Mouse (Mus musculus): ENCODE measurements around the gene Fbxl20. TPM values are rescaled to one million over a fixed set of nuclear protein-coding genes. Genes with fewer than 3 reads are reported as not detected.

Gene Fbxl20
- total RNA-seq, 2 experiments from 2014 or later = 31.1 to 35.7 TPM

GRCm38 (mm10) chr11:98109706-98110105 lies 40.5 kb downstream of the Fbxl20 start:
- DNase-seq (ENCODE audit: low spot score in 2 of 2) = no peak
- intact Hi-C loops (cut with DNase I) = loop anchor here (5.0 kb wide), 1 partner anchor 123 kb away; no protein-coding TSS in a partner anchor

GRCm38 (mm10) chr11:98101332-98101731 lies 48.9 kb downstream of the Fbxl20 start:
- no peak for DNase-seq (ENCODE audit: low spot score in 2 of 2)
- intact Hi-C loops (cut with DNase I) = no loop called here

GRCm38 (mm10) chr11:98090583-98090982 lies 59.6 kb downstream of the Fbxl20 start:
- intact Hi-C loops (cut with DNase I) = no loop called here
- DNase-seq (ENCODE audit: low spot score in 2 of 2) = no peak

- DNase-seq (ENCODE audit: low spot score in 2 of 2) = peak in 1 of 2 experiments; percentile 43
- intact Hi-C loops (cut with DNase I) = loop anchor here (10.0 kb wide), 1 partner anchor 193 kb away; no protein-coding TSS in a partner anchor
These were observed 62.0 kb downstream of the Fbxl20 start for GRCm38 (mm10) chr11:98088224-98088623.

- intact Hi-C loops (cut with DNase I) = loop anchor here (10.0 kb wide), 1 partner anchor 192 kb away; no protein-coding TSS in a partner anchor
- DNase-seq (ENCODE audit: low spot score in 2 of 2) = no peak
These were observed 63.6 kb downstream of the Fbxl20 start for GRCm38 (mm10) chr11:98086574-98086973.

- intact Hi-C loops (cut with DNase I) = loop anchor here (10.0 kb wide), 1 partner anchor 191 kb away; no protein-coding TSS in a partner anchor
- DNase-seq (ENCODE audit: low spot score in 2 of 2) = peak in 1 of 2 experiments; percentile 39
These were observed 64.1 kb downstream of the Fbxl20 start for GRCm38 (mm10) chr11:98086141-98086540.

GRCm38 (mm10) chr11:98082745-98083144 lies 67.5 kb downstream of the Fbxl20 start:
- intact Hi-C loops (cut with DNase I) = loop anchor here (10.0 kb wide), 1 partner anchor 188 kb away; no protein-coding TSS in a partner anchor
- DNase-seq (ENCODE audit: low spot score in 2 of 2) = no peak

GRCm38 (mm10) chr11:98080450-98080849 lies 69.8 kb downstream of the Fbxl20 start:
- no peak for DNase-seq (ENCODE audit: low spot score in 2 of 2)
- intact Hi-C loops (cut with DNase I) = loop anchor here (10.0 kb wide), 1 partner anchor 186 kb away; no protein-coding TSS in a partner anchor

- DNase-seq (ENCODE audit: low spot score in 2 of 2) = no peak
- intact Hi-C loops (cut with DNase I) = no loop called here
These were observed 73.1 kb downstream of the Fbxl20 start for GRCm38 (mm10) chr11:98077086-98077485.

- DNase-seq (ENCODE audit: low spot score in 2 of 2) = peak; percentile 94 to 96
- intact Hi-C loops (cut with DNase I) = loop anchor here (1.0 kb wide), 1 partner anchor 44 kb away; no protein-coding TSS in a partner anchor
These were observed 74.9 kb downstream of the Fbxl20 start for GRCm38 (mm10) chr11:98075195-98075808.

GRCm38 (mm10) chr11:98073442-98073841 lies 76.8 kb downstream of the Fbxl20 start:
- intact Hi-C loops (cut with DNase I) = no loop called here
- DNase-seq (ENCODE audit: low spot score in 2 of 2) = no peak

- intact Hi-C loops (cut with DNase I) = no loop called here
- no peak for DNase-seq (ENCODE audit: low spot score in 2 of 2)
These were observed 82.9 kb downstream of the Fbxl20 start for GRCm38 (mm10) chr11:98067255-98067654.

GRCm38 (mm10) chr11:98066201-98066600 lies 84.0 kb downstream of the Fbxl20 start:
- DNase-seq (ENCODE audit: low spot score in 2 of 2) = no peak
- intact Hi-C loops (cut with DNase I) = no loop called here

GRCm38 (mm10) chr11:98061904-98062562 lies 88.2 kb downstream of the Fbxl20 start:
- intact Hi-C loops (cut with DNase I) = no loop called here
- DNase-seq (ENCODE audit: low spot score in 2 of 2) = peak in 1 of 2 experiments; percentile 54

- intact Hi-C loops (cut with DNase I) = no loop called here
- no peak for DNase-seq (ENCODE audit: low spot score in 2 of 2)
These were observed 88.8 kb downstream of the Fbxl20 start for GRCm38 (mm10) chr11:98061441-98061840.

GRCm38 (mm10) chr11:98060104-98060692 lies 90.0 kb downstream of the Fbxl20 start:
- peak in 1 of 2 experiments; percentile 29 for DNase-seq (ENCODE audit: low spot score in 2 of 2)

GRCm38 (mm10) chr11:98059662-98060061 lies 90.5 kb downstream of the Fbxl20 start:
- intact Hi-C loops (cut with DNase I) = no loop called here
- no peak for DNase-seq (ENCODE audit: low spot score in 2 of 2)

More at GRCm38 (mm10) chr11:98060104-98060692, 90.0 kb downstream of the Fbxl20 start:
- intact Hi-C loops (cut with DNase I) = no loop called here

- intact Hi-C loops (cut with DNase I) = no loop called here
- peak in 1 of 2 experiments; percentile 58 for DNase-seq (ENCODE audit: low spot score in 2 of 2)
These were observed 92.2 kb downstream of the Fbxl20 start for GRCm38 (mm10) chr11:98057998-98058397.

GRCm38 (mm10) chr11:98057466-98057865 lies 92.7 kb downstream of the Fbxl20 start:
- intact Hi-C loops (cut with DNase I) = no loop called here
- no peak for DNase-seq (ENCODE audit: low spot score in 2 of 2)
